Mouse (Mus musculus) midbrain, embryonic 11.5 days (tissue): ENCODE measurements at regions not wholly inside any gene's neighbourhood (a gene's known extent, or its start where the extent isn't known, plus 50 kb on each side); places are given as distances from the start of the nearest gene placed in this dataset.

Experiments used
- ATAC-seq: fragments of 200-750 bp; cut with Nextera tagmentation; 2 replicates; pipeline ENCODE4 v1.8.0; 2017; ENCODE audit warnings: moderate TSS enrichment, moderate library complexity; ENCODE audit not compliant: low FRiP score
- DNase-seq: peaks from one replicate; pipeline ENCODE4 v3.0.0; 2015; ENCODE audit warnings: low spot score; ENCODE audit errors: missing footprints
- H3K27ac ChIP-seq: fragments of 300-500 bp; sonication (generic); 2 replicates; pipeline ENCODE4 v1.5.1; 2014; ENCODE audit warnings: low read depth, low read length
- H3K27me3 ChIP-seq: fragments of 300-500 bp; sonication (generic); 2 replicates; pipeline ENCODE4 v1.6.1; 2014; ENCODE audit warnings: mild to moderate bottlenecking, low read length, moderate library complexity, mixed read lengths; ENCODE audit not compliant: control insufficient read depth, insufficient read depth
- H3K36me3 ChIP-seq: fragments of 300-500 bp; sonication (generic); 2 replicates; pipeline ENCODE4 v1.6.1; 2014; ENCODE audit warnings: mild to moderate bottlenecking, low read length, moderate library complexity, mixed read lengths; ENCODE audit not compliant: control insufficient read depth, insufficient read depth
- H3K4me1 ChIP-seq: fragments of 300-500 bp; sonication (generic); 2 replicates; pipeline ENCODE4 v1.6.1; 2014; ENCODE audit warnings: low read length; ENCODE audit not compliant: control insufficient read depth, insufficient read depth
- H3K4me2 ChIP-seq: fragments of 300-500 bp; sonication (generic); 2 replicates; pipeline ENCODE4 v1.6.1; 2014; ENCODE audit warnings: mild to moderate bottlenecking, moderate library complexity
- H3K4me3 ChIP-seq: fragments of 300-500 bp; sonication (generic); 2 replicates; pipeline ENCODE4 v1.5.1; 2014; ENCODE audit warnings: low read depth, low read length
- H3K9ac ChIP-seq: fragments of 300-500 bp; sonication (generic); 2 replicates; pipeline ENCODE4 v1.6.1; 2014; ENCODE audit warnings: low read length
- H3K9me3 ChIP-seq: fragments of 300-500 bp; sonication (generic); 2 replicates; pipeline ENCODE4 v1.6.1; 2016; ENCODE audit warnings: low read length; ENCODE audit not compliant: control insufficient read depth
- WGBS: fragments of 180-500 bp; shearing (Covaris S2); extraction: QIAGEN DNeasy Blood & Tissue Kit; methylation state at CpG from one replicate; pipeline ENCODE4 v1.1.7; 2014; 5-methylcytosine and 5-hydroxymethylcytosine counted together

- Histone ChIP-seq H3K9me3 (no peaks in the 10 kb centered on the region), H3K4me2 (no peak overlapping the region), H3K36me3 (no peaks in the 10 kb centered on the region), H3K4me3 (no peak overlapping the region), H3K9ac (no peak overlapping the region), H3K27me3 (no peaks in the 10 kb centered on the region), H3K4me1 (no peaks in the 10 kb centered on the region), H3K27ac (no peak overlapping the region)
- DNase-seq, result peak; percentile 53
- no peak for ATAC-seq
- 60% methylated on average over 2 of the region's 2 CpGs for WGBS
Measured at GRCm38 (mm10) chr8:128608876-128609275, 76.6 kb upstream of the Itgb1 start.

GRCm38 (mm10) chr8:128612607-128613006 lies 72.8 kb upstream of the Itgb1 start:
- Histone ChIP-seq H3K27ac (no peak overlapping the region), H3K4me2 (no peak overlapping the region), H3K36me3 (no peaks in the 10 kb centered on the region), H3K4me3 (no peak overlapping the region), H3K27me3 (no peaks in the 10 kb centered on the region), H3K4me1 (no peaks in the 10 kb centered on the region), H3K9ac (no peak overlapping the region), H3K9me3 (no peaks in the 10 kb centered on the region)
- ATAC-seq, result no peak
- no peak for DNase-seq
- WGBS, result 83% methylated on average over 5 of the region's 5 CpGs

- DNase-seq, result no peak
- Histone ChIP-seq H3K9me3 (no peaks in the 10 kb centered on the region), H3K4me2 (no peak overlapping the region), H3K9ac (no peak overlapping the region), H3K36me3 (no peaks in the 10 kb centered on the region), H3K27ac (no peak overlapping the region), H3K4me3 (no peak overlapping the region), H3K27me3 (no peaks in the 10 kb centered on the region), H3K4me1 (no peaks in the 10 kb centered on the region)
- 54% methylated on average over 1 of the region's 1 CpGs for WGBS
- no peak for ATAC-seq
Measured at GRCm38 (mm10) chr8:128617854-128618253, 67.6 kb upstream of the Itgb1 start.

- H3K9ac ChIP-seq, result no peak overlapping the region
- 84% methylated on average over 1 of the region's 1 CpGs for WGBS
- H3K4me1 ChIP-seq, result no peaks in the 10 kb centered on the region
Measured at GRCm38 (mm10) chr8:128619086-128619485, 66.4 kb upstream of the Itgb1 start.

More at GRCm38 (mm10) chr8:128619086-128619485, 66.4 kb upstream of the Itgb1 start:
- H3K36me3 ChIP-seq, result no peaks in the 10 kb centered on the region
- H3K4me2 ChIP-seq, result no peak overlapping the region
- H3K27ac ChIP-seq, result no peak overlapping the region
- DNase-seq (peak; percentile 26), ATAC-seq (no peak)
- no peak overlapping the region for H3K4me3 ChIP-seq
- no peaks in the 10 kb centered on the region for H3K9me3 ChIP-seq
- no peaks in the 10 kb centered on the region for H3K27me3 ChIP-seq
